Mouse (Mus musculus) adrenal gland, postnatal 36 days (tissue): ENCODE data around the gene Six3. TPM values are rescaled to one million over a fixed set of nuclear protein-coding genes. Genes with fewer than 3 reads are reported as not detected.

Experiments
- DNase-seq, 2 experiments: peaks; one replicate each; pipeline ENCODE4 v3.0.0; 2021; ENCODE audit warnings: mixed read lengths in 1 of 2
- total RNA-seq, 2 experiments: library from RNA; stranded (reverse); gene quantifications; 2 replicates each; pipeline ENCODE4 v1.2.3; 2021

Gene Six3
- total RNA-seq, 2 experiments from 2014 or later: not detected

GRCm38 (mm10) chr17:85612526-85613265 lies 712 bp upstream of the Six3 start:
- DNase-seq: no peak

- DNase-seq: no peak
Measured at GRCm38 (mm10) chr17:85614011-85614721, 758 bp downstream of the Six3 start.

GRCm38 (mm10) chr17:85614722-85615331 lies 1.4 kb downstream of the Six3 start:
- no peak for DNase-seq

GRCm38 (mm10) chr17:85615586-85615985 lies 2.2 kb downstream of the Six3 start:
- no peak for DNase-seq

GRCm38 (mm10) chr17:85616526-85617500 lies 3.4 kb downstream of the Six3 start:
- DNase-seq: no peak

GRCm38 (mm10) chr17:85617566-85618358 lies 4.4 kb downstream of the Six3 start:
- no peak for DNase-seq

GRCm38 (mm10) chr17:85618359-85619112 lies 5.1 kb downstream of the Six3 start:
- no peak for DNase-seq

GRCm38 (mm10) chr17:85619113-85620085 lies 6.0 kb downstream of the Six3 start:
- no peak for DNase-seq

- no peak for DNase-seq
Measured at GRCm38 (mm10) chr17:85620086-85620481, 6.7 kb downstream of the Six3 start.

- DNase-seq: no peak
Measured at GRCm38 (mm10) chr17:85620680-85621504, 7.5 kb downstream of the Six3 start.

- no peak for DNase-seq
Measured at GRCm38 (mm10) chr17:85621505-85622310, 8.3 kb downstream of the Six3 start.

GRCm38 (mm10) chr17:85622493-85623157 lies 9.2 kb downstream of the Six3 start:
- no peak for DNase-seq

- DNase-seq: no peak
Measured at GRCm38 (mm10) chr17:85623161-85624050, 10.0 kb downstream of the Six3 start.

GRCm38 (mm10) chr17:85624051-85624420 lies 10.6 kb downstream of the Six3 start:
- no peak for DNase-seq
